Mouse (Mus musculus) lung, adult 18-20 months (tissue): ENCODE data around the gene Zfp119b.

ENCODE experiments used
- DNase-seq, 2 experiments: peaks; one replicate each; pipeline ENCODE4 v3.0.0; 2022; ENCODE audit warnings: mixed read lengths in 2 of 2

Zfp119b gene

DNA sequence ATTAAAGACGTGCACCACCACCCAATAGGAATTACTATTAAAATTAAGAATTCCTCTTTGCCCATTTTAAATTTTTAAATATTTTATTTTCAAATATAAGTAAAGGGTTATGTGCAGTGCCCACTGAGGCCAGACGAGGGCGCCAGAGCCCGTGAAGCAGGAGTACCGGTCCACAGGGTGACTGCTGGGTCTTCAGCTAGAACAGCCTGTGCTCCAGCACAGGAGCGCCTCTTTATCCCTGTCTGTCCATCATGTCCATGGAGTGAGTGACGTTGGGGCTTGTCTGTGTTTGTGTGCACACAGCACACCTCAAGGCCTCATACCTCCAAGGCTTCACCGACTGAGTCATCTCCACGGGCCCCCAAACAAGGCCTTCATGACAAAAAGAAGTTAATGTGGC is 7.9 kb upstream of the Zfp119b start:
- peak; percentile 61 to 73 for DNase-seq

DNA sequence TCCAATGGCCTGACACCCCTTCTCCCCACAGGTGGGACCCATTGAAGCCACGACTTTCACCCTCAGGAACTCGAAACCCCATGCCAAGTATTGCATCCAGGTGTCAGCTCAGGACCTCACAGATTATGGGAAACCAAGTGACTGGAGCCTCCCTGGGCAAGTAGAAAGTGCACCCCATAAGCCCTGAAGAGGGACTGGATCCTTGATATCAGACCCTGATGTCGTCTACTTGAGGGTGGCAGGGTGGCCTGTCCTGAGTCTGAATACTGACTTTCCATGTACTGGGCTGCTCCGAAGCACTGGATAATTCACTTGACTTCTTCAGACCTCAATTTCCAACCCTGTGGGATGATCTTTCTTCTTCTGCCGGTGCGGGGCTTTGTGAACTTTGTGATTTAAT is 7.3 kb upstream of the Zfp119b start:
- DNase-seq = no peak

DNA sequence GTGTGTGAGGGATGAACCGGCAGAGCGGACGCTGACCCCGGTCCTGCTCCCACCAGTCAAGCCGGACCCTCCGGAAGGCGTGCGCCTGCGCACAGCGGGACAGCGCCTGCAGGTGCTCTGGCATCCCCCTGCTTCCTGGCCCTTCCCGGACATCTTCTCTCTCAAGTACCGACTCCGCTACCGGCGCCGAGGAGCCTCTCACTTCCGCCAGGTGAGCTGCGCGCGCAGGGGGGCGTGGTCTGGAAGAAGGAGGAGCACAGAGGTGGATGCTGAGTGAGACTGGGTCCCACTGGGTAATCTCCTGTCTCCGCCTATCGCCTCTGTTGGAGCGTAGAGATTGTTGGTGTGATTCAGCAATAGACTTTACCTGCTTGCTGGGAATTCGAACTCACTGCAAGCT is 6.8 kb upstream of the Zfp119b start:
- peak; percentile 83 to 90 for DNase-seq

DNA sequence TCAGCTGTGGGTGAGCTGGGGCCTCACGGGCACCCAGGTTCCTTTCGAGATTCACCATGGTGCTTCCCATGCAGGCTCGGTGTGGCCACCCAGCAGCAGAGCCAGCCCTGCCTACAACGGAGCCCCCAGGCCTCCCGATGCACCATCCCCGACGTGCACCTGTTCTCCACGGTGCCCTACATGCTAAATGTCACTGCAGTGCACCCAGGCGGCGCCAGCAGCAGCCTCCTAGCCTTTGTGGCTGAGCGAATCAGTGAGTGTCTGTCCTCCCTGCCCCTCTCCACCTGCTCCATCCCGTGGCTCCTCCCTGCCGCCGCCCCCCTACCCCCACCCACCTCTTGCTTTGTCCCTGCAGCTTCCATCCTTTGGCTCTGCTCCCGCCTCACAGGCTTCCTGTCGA is 4.9 kb upstream of the Zfp119b start:
- DNase-seq = no peak

DNA sequence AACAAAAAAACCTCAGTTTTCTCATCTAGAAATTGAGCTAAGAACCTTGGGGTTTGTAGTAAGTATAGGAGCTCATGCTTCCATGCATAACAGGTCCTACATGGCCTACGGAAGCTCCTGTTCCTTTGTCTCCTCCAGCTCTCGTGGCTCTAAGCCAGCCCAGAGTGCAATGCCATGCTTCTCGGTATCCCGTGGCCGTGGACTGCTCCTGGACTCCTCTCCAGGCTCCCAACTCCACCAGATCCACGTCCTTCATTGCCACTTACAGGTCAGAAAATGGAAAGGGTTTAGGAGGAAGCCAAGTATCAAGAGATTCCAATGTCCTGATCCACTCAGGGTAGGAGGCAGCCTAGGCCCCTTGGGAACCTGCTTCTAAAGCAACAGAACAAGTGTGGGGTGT is 4.5 kb upstream of the Zfp119b start:
- no peak for DNase-seq

DNA sequence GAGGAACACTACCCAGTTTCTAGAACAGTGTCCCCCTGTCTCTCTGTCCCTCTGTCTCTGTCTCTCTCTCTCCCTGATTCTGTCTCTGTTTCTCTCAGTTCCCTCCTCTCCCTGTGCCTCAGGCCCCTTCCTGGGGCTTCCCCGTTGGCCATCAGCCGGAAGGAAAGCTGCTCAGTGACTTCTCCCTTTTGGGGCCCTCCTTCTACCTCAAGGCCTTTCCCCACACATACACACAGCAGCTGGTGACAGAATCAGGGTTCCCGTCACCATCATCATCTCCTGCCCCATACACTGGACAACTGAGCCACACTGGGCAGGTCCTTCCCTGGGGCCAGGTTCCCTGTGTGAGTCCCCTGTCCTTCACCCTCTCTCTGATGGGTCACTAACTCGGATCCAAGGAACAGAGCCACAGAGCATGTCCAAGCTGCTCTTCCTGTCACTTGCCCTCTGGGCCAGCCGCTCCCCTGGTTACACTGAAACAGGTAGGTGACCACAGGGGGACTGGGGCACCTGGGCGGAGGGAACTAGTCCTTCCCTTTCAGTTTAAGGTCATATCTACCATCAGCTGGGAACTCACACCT is 3.2 kb upstream of the Zfp119b start, which contains the start of gene Ebi3:
Gene Ebi3, plus strand, starts transcription at position 194 of the 581 bp plus-strand sequence.
- DNase-seq = no peak

DNA sequence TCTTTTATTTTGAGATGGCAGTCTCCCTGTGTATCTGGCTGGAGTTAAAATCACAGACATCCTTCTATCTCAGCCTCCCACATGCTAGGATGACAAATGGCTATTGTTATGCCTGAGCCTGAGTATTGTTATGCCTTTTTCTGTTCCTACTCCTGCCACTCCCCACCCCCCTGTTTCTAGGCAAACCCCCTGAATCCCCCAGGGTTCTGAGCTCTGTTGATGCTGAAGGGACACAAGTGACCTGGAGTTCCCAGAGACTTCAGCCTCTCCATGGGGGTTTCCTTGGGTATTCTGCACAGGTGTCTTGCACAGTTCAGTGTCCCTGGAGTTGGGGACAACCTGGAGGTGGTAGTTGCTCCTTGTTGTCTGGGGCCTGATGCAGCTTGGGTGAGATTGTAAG is 2.7 kb upstream of the Zfp119b start:
- DNase-seq = no peak

DNA sequence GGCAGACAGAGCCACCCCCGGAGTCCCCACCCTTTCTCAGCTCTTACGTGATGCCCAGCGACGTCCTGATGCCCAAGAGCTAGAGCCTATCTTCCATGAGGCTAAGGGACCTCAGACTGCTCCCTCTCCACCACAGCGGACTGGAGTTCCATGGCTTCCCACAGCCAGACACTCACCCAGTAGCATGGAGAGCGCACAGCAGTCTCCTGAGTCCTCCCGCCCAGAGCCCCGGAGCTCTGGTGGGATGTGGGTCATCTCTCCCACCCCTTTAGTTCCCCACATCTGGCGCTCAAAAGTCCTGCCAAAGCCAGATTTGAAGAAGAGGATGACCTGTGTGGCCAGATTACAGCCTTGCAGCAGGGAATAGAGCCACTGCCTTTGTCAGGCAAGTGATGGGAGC is 1.3 kb upstream of the Zfp119b start:
- no peak for DNase-seq

DNA sequence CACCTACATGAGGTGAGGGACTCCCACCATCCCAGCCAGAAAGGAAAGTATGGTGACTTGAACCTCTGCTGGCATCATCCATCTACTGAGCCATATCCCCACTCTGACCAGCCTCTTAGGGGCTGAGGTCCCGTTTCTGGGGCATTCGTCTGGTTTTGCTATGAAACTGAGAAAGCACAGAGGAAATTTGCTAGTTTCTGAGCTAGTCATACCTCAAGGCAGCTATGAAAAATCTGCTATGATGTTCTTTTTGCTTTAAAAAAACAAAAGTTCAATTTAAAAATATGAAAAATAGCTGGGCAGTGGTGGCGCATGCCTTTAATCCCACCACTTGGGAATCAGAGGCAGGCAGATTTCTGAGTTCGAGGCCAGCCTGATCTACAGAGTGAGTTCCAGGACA is 653 bp downstream of the Zfp119b start:
- DNase-seq = no peak

DNA sequence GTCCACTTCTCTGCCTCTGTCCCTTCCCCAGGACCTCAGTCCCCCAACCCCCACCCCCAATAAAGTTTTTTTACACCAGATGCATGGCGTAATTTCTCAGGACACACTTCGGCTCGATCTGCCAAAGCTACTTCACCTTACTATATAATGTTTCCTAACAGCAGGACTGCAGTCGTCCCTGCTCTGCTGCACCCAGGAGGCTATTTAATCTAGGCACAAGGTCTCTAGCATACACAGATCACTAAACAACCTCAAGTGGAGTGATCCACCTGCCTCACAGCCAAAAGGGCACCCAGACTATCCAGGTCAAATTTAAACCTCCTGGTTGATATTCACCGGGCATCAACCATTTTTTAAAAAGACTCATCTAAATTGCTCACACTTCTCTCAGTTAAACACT is 3.6 kb downstream of the Zfp119b start:
- no peak for DNase-seq

DNA sequence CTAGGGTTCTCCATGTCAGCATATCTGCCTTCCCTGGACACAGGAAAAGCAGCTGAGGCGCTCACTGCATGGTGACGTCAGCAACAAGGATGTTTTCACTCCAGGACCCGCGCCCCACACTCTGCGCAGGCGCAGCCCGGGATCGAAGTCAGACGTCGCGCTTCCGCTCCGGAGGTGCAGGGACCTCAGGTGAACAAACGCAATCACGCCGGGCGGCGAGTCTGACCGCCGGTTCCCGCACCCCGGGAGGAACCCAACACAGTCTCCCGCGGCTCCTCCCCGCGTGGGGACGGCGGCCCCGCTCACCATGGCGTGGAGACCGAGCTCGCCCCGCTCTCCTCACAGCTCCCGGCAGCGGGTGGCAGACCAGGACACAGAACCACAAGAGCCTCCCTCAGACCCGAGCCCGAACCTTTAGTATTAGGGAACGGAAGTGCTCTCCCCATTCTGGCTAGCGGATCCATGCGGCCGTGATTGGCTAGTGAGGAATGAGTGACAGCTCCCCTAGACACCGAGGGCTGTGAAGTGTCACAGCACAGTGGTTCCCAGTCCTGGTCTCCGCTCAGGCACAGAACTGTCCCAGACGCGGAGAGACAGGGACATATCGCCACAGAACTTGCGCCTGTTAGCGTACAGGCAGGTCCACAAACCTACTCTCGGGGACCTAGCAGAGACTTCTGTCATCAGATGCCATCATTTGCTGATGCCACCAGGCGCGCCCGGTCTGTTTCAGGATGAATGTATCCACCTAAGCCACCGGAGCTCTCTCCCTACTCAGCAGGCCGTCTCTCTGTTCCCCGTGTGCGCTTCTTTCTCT is 4.2 kb downstream of the Zfp119b start:
- peak; percentile 96 for DNase-seq

DNA sequence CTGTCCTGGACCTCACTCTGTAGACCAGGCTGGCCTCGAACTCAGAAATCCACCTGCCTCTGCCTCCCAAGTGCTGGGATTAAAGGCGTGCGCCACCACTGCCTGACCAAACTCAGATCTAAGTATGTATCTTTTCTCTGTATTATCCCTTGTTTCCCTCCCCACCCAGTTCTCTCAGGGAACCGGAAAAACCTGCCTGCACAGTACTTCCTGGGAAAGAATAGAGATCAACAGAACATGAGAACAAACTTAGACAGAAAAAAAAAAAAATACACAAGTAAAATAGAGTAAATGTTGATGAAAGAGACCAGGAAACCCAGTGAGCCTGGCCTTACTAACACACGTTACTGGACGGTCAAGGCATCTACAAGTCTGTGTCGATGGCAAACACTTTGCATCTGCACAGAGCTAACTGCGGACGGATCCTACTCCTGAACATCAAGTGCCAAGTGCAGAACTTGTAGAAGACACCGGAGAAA is 4.9 kb downstream of the Zfp119b start:
- DNase-seq = peak; percentile 52 to 71

DNA sequence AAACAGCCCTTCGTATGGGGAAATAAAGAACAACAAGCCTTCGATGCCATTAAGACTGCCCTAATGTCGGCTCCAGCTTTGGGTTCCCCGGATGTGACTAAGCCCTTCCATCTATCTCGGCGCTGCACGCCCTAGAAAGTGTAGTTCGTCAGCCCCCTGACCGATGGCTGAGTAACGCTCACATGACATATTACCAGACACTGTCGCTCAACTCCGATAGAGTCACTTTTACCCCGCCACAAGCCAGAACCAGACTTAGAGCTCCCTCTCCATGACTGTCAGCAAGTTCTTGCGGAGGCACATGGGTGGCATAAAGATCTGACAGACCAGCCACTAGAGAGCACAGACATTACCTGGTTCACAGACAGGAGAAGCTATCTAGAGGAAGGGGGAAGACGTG is 16.1 kb downstream of the Zfp119b start:
- DNase-seq = no peak

DNA sequence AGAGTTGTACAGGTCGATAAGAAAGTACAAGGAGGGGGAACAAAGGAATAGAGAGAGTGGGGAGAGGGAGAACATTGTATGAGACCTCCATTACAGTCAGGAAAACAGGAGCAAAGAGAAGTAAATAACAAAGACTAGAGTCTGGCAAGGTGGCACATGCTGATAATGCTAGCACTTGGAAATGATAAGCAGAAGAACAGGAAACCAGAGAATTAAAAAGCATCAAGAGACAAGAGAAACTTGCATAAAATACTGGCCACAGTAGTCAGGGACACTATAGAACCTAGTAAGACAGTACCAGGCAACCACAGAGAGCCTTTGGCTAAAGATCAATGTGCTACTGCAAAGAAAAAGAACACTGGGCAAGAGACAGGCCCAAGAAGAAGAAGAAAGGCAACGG is 16.7 kb downstream of the Zfp119b start:
- DNase-seq = no peak

DNA sequence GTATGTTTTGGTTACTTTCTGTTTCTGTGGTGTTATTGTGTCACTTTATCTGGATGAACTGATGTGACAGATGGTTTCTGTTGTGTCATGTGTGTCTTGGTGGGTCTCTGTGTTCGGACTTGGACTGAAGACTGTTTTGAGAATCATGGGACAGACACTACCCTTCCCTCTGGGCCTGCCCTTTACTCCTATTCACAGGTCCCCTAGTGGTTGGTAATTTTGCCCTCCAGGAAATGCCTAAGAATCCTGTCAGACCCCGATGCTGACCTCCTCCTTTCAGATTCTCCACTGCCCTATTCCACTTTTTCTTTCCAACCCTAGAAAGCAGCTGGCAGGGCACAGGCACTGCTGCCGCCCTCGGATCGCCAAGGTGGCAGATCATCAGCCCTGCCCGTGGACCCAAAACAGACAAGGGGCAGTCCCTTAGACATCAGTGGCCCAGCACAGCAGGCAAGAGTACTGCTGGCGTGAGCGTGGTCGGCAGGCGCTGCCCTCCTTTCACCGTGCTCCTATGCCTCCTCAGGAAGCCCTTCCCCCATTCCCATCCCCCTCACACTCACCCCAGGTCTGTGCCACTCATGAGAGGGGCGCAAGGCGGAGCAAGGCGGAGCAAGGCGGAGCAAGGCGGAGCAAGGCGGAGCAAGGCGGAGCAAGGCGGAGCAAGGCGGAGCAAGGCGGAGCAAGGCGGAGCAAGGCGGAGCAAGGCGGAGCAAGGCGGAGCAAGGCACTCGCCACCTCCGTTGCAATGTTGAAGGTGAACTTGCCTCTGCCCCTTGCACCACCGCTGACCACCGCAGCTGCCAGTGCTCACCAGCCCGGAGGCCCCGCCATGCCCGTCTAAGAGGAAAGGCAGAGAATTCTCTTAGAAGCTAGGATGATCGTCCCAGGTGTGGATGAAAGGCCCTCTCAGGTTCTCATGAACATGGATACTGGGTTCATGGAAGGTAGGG is 17.5 kb downstream of the Zfp119b start:
- peak; percentile 66 to 70 for DNase-seq

DNA sequence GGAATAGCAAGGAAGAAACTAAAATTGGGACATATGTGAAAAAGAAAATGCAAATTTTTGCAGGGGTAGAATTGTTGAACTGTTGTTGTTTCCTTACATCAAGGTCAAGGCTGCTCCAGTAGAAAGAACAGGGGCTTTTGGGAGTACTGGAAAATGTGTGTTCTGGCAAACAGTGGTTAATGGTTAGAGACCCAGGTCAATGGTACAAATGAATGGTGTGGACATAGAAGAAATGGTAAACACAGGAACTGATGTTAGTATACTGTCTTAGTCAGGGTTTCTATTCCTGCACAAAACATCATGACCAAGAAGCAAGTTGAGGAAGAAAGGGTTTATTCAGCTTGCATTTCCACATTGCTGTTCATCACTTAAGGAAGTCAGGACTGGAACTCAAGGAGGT is 42.6 kb downstream of the Zfp119b start:
- DNase-seq = no peak

DNA sequence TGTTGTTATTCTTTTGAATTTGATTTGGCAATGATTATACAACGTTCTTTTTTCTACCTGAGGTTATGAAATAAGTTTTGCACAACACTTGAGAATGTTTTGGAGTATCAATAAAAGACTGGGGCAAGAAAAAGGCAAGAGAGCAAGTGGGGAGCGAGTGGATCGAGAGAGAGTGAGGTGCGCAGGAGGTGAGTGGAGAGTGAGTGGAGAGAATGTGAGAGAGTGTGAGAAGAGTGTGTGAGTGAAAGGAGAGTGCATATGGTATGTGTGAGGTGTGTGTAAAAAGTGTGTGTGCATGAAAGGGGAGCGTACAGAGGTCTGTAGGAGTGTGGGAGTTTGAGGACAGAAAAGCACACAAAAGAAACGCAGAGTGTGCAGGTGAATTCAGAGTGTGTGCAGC is 45.2 kb downstream of the Zfp119b start:
- DNase-seq = peak in 1 of 2 experiments; percentile 8

DNA sequence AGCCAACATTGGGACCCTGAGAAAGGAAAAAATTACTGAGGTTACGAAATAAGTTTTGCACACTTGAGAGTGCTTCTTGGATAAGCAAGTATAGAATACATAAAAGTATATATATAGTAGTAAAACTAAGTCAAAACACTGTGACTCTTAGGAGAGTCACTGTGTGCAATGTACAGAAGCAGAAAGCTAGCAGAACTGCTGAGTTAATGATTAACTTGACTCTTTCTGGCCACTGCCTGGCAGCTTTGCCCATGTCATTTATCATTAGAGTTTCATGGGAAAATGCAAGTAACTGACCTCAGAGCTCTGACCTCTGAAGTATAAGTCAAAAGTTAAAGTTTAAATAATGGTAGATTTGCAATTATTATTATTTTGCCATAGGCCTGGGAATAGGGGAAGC is 45.6 kb downstream of the Zfp119b start:
- peak in 1 of 2 experiments; percentile 7 for DNase-seq

DNA sequence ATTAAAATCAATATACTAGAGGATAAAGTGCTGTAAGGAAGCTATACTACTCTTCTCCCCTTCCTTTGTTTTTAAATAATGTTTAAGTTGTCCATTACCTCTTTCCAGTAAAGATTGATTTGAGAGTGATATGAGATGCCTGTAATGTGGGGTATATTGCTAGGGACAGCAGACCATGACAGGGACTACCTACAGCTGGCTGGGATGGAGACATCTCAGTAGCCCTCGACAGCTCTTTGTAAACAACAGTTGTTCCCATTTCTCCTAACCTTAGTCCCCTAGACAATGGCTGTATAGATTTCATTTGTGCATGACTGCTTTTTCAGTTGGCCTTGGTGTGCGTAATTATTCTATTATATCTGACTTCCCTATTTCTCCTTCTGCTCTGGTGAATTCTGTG is 46.2 kb downstream of the Zfp119b start:
- no peak for DNase-seq

DNA sequence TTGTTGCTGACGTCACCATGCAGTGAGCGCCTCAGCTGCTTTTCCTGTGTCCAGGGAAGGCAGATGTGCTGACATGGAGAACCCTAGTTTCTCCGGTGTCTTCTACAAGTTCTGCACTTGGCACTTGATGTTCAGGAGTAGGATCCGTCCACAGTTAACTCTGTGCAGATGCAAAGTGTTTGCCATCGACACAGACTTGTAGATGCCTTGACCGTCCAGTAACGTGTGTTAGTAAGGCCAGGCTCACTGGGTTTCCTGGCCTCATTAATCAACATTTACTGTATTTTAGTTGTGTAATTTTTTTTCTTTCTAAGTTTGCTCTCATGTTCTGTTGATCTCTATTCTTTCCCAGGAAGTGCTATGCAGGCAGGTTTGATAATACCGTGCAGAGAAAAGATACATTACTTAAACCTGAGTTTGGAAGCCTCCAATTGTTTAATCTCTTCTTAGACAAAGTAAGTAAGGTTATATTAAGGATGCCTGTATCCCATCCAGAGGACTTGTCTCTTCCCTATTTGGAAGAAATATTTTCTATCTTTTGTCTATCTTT is 56.8 kb downstream of the Zfp119b start:
- peak; percentile 8 to 18 for DNase-seq
